Mouse (Mus musculus) adrenal gland, adult 18-20 months (tissue): Measurements from ENCODE around the gene Eef2. TPM values are rescaled to one million over a fixed set of nuclear protein-coding genes. Genes with fewer than 3 reads are reported as not detected.
A peak's percentile ranks its signal among the peaks of the same experiment; 100 is the strongest.

Experiments used
- DNase-seq, 2 experiments: peaks; one replicate each; pipeline ENCODE4 v3.0.0; 2021 to 2022; ENCODE audit warnings: low spot score in 2 of 2
- long read RNA-seq, 2 experiments: library from polyadenylated mRNA; stranded (forward); transcript quantifications; one replicate each; pipeline ENCODE4 v2.0.0; 2021
- total RNA-seq, 2 experiments: library from RNA; stranded (reverse); gene quantifications; 1 replicate in 1 of 2; 2 replicates in 1 of 2; pipeline ENCODE4 v1.2.3; 2021

Gene Eef2
- total RNA-seq = 1,000 to 10,000 TPM; 1,443 to 1,598 TPM
- long read RNA-seq, experiment 1, transcript Eef2-201 (14 exons, 3,089 nt) = major isoform, 945 of 1,214 reads
- long read RNA-seq, experiment 1, partial matches to known transcripts = 247 of 1,214 reads
- long read RNA-seq, experiment 1, other reads (novel, unspliced or antisense) = 22 of 1,214 reads
- long read RNA-seq, experiment 2, transcript Eef2-201 (14 exons, 3,089 nt) = major isoform, 1,143 of 2,165 reads
- long read RNA-seq, experiment 2, partial matches to known transcripts = 988 of 2,165 reads
- long read RNA-seq, experiment 2, other reads (novel, unspliced or antisense) = 34 of 2,165 reads

GRCm38 (mm10) chr10:81176466-81177271 lies at the start of gene Eef2:
Gene Eef2, plus strand, starts transcription at chr10:81176631.
- peak; percentile 100 for DNase-seq

GRCm38 (mm10) chr10:81134181-81134587 lies 42.2 kb upstream of the Eef2 start:
- DNase-seq = peak in 1 of 2 experiments; percentile 70

GRCm38 (mm10) chr10:81134966-81135681 lies 41.3 kb upstream of the Eef2 start, which contains the start of gene Zbtb7a:
Gene Zbtb7a, plus strand, starts transcription at chr10:81135220.
- DNase-seq = no peak

- DNase-seq = peak; percentile 70 to 71
Observed at GRCm38 (mm10) chr10:81135831-81136705, 40.4 kb upstream of the Eef2 start.

GRCm38 (mm10) chr10:81136706-81137231 lies 39.7 kb upstream of the Eef2 start:
- DNase-seq = peak; percentile 78

GRCm38 (mm10) chr10:81137252-81138130 lies 38.9 kb upstream of the Eef2 start:
- DNase-seq = peak; percentile 100

GRCm38 (mm10) chr10:81138131-81138782 lies 38.2 kb upstream of the Eef2 start:
- DNase-seq = no peak

GRCm38 (mm10) chr10:81138821-81139528 lies 37.5 kb upstream of the Eef2 start:
- DNase-seq = no peak

- DNase-seq = no peak
Observed at GRCm38 (mm10) chr10:81139529-81139846, 36.9 kb upstream of the Eef2 start.

GRCm38 (mm10) chr10:81140005-81140404 lies 36.4 kb upstream of the Eef2 start:
- DNase-seq = no peak

- no peak for DNase-seq
Observed at GRCm38 (mm10) chr10:81140717-81141454, 35.5 kb upstream of the Eef2 start.

- no peak for DNase-seq
Observed at GRCm38 (mm10) chr10:81141455-81142210, 34.8 kb upstream of the Eef2 start.

- DNase-seq = no peak
Observed at GRCm38 (mm10) chr10:81142551-81142981, 33.9 kb upstream of the Eef2 start.

GRCm38 (mm10) chr10:81143157-81143633 lies 33.2 kb upstream of the Eef2 start:
- DNase-seq = peak in 1 of 2 experiments; percentile 49

GRCm38 (mm10) chr10:81143845-81144437 lies 32.5 kb upstream of the Eef2 start:
- no peak for DNase-seq

- no peak for DNase-seq
Observed at GRCm38 (mm10) chr10:81144667-81145066, 31.8 kb upstream of the Eef2 start.
